Mouse (Mus musculus) forebrain, embryonic 10.5 days (tissue): ENCODE data around the gene Mllt3. TPM values are rescaled to one million over a fixed set of nuclear protein-coding genes. Genes with fewer than 3 reads are reported as not detected.

ENCODE experiments used
- DNase-seq: peaks from one replicate; pipeline ENCODE4 v3.0.0-alpha.2; 2017; ENCODE audit warnings: low spot score; ENCODE audit errors: extremely low spot score
- H3K27ac ChIP-seq: fragments of 300-500 bp; sonication (generic); 2 replicates; pipeline ENCODE4 v1.5.1; 2016; ENCODE audit warnings: mild to moderate bottlenecking
- H3K27me3 ChIP-seq: fragments of 300-500 bp; sonication (generic); 2 replicates; pipeline ENCODE4 v1.6.1; 2016; ENCODE audit warnings: mild to moderate bottlenecking; ENCODE audit not compliant: poor library complexity, severe bottlenecking
- H3K36me3 ChIP-seq: fragments of 300-500 bp; sonication (generic); replicated peaks from 2 replicates; pipeline ENCODE4 v1.6.1; 2016; ENCODE audit warnings: mild to moderate bottlenecking, moderate library complexity
- H3K4me1 ChIP-seq: fragments of 300-500 bp; sonication (generic); 2 replicates; pipeline ENCODE4 v1.6.1; 2016
- H3K4me3 ChIP-seq: fragments of 300-500 bp; sonication (generic); 2 replicates; pipeline ENCODE4 v1.5.1; 2016; ENCODE audit warnings: mild to moderate bottlenecking, moderate library complexity
- H3K9me3 ChIP-seq: fragments of 300-500 bp; sonication (generic); 2 replicates; pipeline ENCODE4 v1.6.1; 2016; ENCODE audit warnings: mild to moderate bottlenecking, moderate library complexity
- WGBS: fragments of 180-500 bp; shearing (Covaris S2); methylation state at CpG from one replicate; pipeline ENCODE4 v1.1.7; 2016; 5-methylcytosine and 5-hydroxymethylcytosine counted together
- polyA plus RNA-seq: library from polyadenylated mRNA; unstranded; fragments of >200 nt; fragmentation: Nextera tagmentation; extraction: Ambion mirVana; gene quantifications from 2 replicates; pipeline ENCODE4 v1.2.1, GENCODE M21; 2016

Mllt3 gene
- polyA plus RNA-seq: 51.8 and 55.6 TPM in 2 replicates

DNA sequence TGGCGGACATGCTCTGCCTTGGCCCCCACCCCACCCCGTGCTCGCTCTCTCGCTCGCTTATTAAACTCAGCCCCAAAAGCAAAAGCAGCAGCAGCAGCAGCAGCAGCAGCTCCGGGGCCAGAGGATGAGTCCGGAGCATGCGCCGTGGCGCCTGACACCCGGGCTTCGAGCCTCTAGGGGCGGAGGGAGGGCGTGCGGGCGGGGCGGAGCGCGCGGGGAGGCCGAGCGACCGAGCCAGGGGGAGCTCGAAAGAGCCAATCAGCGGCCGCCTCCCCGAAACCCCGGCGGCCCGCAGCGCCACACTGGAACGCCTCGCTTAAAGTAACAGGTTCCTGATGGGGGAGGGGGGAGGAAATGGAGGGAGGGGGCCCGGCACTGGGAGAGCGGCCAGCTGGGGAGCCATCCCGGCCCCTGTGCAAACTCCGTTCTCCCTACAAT, at the start of gene Mllt3:
TSS of gene Mllt3 (minus strand) at position 149 of the 438 bp plus-strand sequence.
- peaks cover 15% of the 10 kb centered on the region for H3K27me3 ChIP-seq
- H3K4me1 ChIP-seq: peaks cover 50% of the 10 kb centered on the region
- peak within 1 kb of the TSS; percentile 94 for H3K4me3 ChIP-seq
- WGBS: 0% methylated on average over 37 of the region's 37 CpGs
- DNase-seq: peak; percentile 97
- H3K9me3 ChIP-seq: no peaks in the 10 kb centered on the region
- peak within 1 kb of the TSS; percentile 98 for H3K27ac ChIP-seq
- H3K36me3 ChIP-seq: peaks cover 10% of the 10 kb centered on the region

DNA sequence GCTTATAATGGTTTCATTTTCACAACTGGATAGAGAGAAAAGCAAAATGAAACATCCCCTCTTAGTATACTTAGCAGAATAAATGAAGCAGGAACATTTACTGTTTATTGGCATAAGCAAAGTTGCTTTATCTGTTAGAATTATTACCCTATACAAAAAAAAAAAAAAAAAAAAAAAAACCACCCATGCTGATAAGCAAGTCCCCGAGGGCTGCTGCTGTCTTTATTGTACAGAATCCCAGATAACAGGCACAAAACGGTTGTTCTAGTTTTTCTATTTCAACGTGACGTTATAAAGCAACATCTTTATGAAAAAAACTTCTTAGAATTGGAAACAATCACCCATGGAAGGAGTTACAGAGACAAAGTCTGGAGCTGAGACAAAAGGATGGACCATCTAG, 49.2 kb upstream of the Mllt3 start:
- no peak overlapping the region for H3K4me3 ChIP-seq
- H3K4me1 ChIP-seq: no peaks in the 10 kb centered on the region
- no peaks in the 10 kb centered on the region for H3K36me3 ChIP-seq
- WGBS: 93% methylated on average over 4 of the region's 4 CpGs
- H3K9me3 ChIP-seq: no peaks in the 10 kb centered on the region
- no peak for DNase-seq
- no peak overlapping the region for H3K27ac ChIP-seq
- H3K27me3 ChIP-seq: no peaks in the 10 kb centered on the region

DNA sequence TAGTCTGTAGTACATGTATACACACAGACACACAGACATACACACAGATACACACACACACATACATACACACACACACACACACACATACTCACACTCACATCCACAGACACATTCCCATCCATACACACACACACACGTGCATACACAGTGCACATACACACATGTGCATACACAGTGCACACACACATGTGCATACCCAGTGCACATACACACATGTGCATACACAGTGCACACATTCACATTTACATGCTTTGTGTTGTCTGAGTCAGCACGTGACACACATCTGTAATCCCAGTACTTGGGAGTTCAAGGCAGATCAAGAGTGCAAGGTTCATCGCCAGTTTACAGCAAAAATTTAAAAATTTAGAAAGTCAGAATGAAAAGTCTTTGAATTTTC, 48.7 kb upstream of the Mllt3 start:
- no peaks in the 10 kb centered on the region for H3K9me3 ChIP-seq
- H3K27ac ChIP-seq: no peak overlapping the region
- no peak for DNase-seq
- 91% methylated on average over 3 of the region's 3 CpGs for WGBS
- no peaks in the 10 kb centered on the region for H3K27me3 ChIP-seq
- H3K36me3 ChIP-seq: no peaks in the 10 kb centered on the region
- 0 out of 2 replicates have a peak, but pooled peaks cover under 1% of the 10 kb centered on the region for H3K4me1 ChIP-seq
- H3K4me3 ChIP-seq: no peak overlapping the region

DNA sequence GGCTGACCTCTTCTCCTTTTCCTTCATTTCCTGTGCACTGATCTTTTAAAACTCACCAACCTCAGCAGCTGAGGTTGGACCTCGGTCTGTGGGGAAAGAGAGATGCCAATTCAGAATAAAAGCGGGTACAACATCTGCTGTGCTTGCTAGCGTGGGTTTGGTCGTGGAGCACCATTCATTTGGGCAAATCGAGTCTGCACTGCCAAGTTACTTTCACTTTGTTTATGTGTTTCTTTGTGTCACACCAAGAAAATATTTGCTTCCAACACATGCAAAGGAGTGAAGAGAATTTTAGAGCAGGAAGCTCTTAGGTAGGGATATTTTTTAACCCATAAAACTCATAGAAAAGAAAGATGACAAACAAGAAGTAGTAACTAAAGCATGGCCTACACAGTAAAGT, 48.3 kb upstream of the Mllt3 start:
- Histone ChIP-seq H3K36me3 (no peaks in the 10 kb centered on the region), H3K27ac (no peak overlapping the region), H3K9me3 (no peaks in the 10 kb centered on the region), H3K4me3 (no peak overlapping the region), H3K27me3 (no peaks in the 10 kb centered on the region), H3K4me1 (0 out of 2 replicates have a peak, but pooled peaks cover 2% of the 10 kb centered on the region)
- DNase-seq: no peak
- WGBS: 85% methylated on average over 5 of the region's 5 CpGs

DNA sequence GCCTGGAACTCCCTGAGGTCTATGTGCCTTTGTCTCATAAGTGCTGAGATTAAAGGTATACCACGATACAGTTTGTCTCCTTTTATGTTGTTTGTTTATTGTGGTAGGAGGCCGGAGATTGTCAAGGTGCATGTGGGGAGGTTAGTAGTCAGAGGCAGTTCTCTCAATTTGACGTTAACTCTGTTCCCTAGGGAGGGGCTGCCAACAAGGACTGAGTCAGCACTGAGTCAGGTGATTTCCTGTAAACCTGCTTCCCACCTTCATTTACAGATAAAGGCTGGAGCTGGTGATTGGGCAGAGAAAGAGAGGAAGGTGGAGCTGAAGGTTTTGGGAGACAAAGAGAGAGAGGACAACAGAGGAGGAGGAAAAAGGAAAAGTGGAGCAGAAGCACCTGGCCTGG, 45.8 kb upstream of the Mllt3 start:
- no peak for DNase-seq
- no peaks in the 10 kb centered on the region for H3K36me3 ChIP-seq
- 0 out of 2 replicates have a peak, but pooled peaks cover 2% of the 10 kb centered on the region for H3K4me1 ChIP-seq
- H3K27ac ChIP-seq: no peak overlapping the region
- H3K9me3 ChIP-seq: no peaks in the 10 kb centered on the region
- no peaks in the 10 kb centered on the region for H3K27me3 ChIP-seq
- H3K4me3 ChIP-seq: no peak overlapping the region
- 73% methylated on average over 3 of the region's 3 CpGs for WGBS

DNA sequence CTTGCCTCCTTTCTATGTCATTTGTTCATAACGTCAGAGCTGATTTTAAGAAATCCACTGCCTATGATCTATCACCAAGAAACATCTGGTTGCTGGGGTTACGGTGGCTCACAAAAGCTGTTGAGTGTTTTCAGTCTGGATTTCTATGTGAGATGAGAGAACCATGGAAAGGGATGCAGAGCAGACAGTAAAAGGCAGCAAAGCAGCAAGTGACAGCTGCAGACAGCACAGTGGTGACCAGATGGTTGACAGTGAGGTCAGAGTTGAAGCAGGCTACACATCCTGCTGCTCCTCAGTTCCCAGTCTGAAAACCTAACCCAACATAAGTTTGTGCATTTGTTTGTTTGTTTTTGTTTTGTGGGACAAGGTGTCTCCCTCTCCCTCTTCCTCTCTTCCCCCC, 42.2 kb upstream of the Mllt3 start:
- DNase-seq: no peak
- Histone ChIP-seq H3K27ac (no peak overlapping the region), H3K4me3 (no peak overlapping the region), H3K9me3 (no peaks in the 10 kb centered on the region), H3K27me3 (no peaks in the 10 kb centered on the region), H3K4me1 (0 out of 2 replicates have a peak, but pooled peaks cover 2% of the 10 kb centered on the region), H3K36me3 (no peaks in the 10 kb centered on the region)
- WGBS: 94% methylated on average over 2 of the region's 2 CpGs

DNA sequence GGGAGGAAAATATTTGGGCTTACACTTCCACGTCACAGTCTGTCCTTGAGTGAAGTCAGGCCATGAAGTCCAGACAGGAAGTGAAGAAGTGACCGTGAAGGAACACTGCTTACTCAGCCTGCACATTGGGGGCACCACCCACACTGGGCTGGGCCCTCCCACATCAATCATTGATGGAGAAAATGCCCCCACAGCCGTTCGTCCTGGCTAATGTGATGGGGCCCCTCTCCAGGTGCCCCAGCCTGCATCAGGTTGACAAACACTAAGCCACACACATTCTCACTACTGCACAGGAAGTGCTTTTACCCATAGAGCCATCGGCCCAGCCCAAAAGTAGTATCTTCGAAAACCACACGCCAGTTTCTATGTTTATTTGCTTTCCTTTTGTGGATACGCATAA, 13.1 kb upstream of the Mllt3 start:
- WGBS: 81% methylated on average over 8 of the region's 8 CpGs
- H3K27me3 ChIP-seq: no peaks in the 10 kb centered on the region

DNA sequence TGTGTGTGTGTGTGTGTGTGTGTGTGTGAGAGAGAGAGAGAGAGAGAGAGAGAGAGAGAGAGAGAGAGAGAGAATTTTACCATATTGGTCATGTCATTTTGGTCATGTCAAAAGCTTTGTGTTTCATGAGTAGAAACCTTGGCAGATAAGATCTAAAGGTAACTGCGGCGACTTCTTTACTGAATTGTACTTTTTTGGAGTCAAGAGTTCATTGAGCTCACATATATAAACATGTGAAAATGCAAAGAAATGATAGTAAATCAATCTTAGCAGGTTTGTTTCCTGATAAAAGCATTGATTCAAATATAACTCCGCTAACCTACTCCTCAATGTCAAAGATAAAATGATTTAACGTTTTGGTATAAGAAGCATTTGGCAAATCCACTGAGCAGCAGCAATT, 12.0 kb upstream of the Mllt3 start:
- no peak for DNase-seq
- 92% methylated on average over 4 of the region's 4 CpGs for WGBS
- no peak overlapping the region for H3K27ac ChIP-seq

More for the DNA sequence above, 13.1 kb upstream of the Mllt3 start:
- Histone ChIP-seq H3K4me1 (no peaks in the 10 kb centered on the region), H3K4me3 (no peak overlapping the region), H3K9me3 (no peaks in the 10 kb centered on the region), H3K27ac (no peak overlapping the region), H3K36me3 (no peaks in the 10 kb centered on the region)
- DNase-seq: no peak

DNA sequence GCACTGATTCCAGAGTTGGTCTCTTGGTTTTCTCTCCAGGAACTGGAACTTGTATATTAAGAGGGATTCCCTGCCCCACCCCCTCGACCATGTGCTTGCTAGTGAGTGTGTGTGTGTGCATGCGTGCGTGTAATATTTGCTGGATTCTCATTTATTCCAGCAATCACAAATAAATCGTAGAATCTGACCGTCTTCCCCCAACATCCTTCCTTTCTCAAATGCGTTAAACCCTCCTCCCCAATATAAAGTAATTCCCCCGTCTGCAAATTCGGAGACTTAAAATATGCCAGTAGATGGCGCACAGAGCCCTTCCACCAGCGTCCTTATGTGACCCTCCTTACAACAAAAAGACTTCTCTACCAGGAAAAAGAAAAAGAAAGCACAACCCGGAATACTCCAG, 2.2 kb upstream of the Mllt3 start:
- H3K4me1 ChIP-seq: peaks cover 35% of the 10 kb centered on the region
- WGBS: under 1% methylated on average over 11 of the region's 11 CpGs
- DNase-seq: peak; percentile 62
- peaks cover 15% of the 10 kb centered on the region for H3K27me3 ChIP-seq
- H3K4me3 ChIP-seq: peak overlapping the region; percentile 94
- no peak overlapping the region for H3K27ac ChIP-seq
- no peaks in the 10 kb centered on the region for H3K9me3 ChIP-seq
- no peaks in the 10 kb centered on the region for H3K36me3 ChIP-seq

More for the DNA sequence above, 12.0 kb upstream of the Mllt3 start:
- H3K36me3 ChIP-seq: no peaks in the 10 kb centered on the region
- H3K4me1 ChIP-seq: no peaks in the 10 kb centered on the region
- H3K9me3 ChIP-seq: no peaks in the 10 kb centered on the region
- no peaks in the 10 kb centered on the region for H3K27me3 ChIP-seq
- H3K4me3 ChIP-seq: no peak overlapping the region

DNA sequence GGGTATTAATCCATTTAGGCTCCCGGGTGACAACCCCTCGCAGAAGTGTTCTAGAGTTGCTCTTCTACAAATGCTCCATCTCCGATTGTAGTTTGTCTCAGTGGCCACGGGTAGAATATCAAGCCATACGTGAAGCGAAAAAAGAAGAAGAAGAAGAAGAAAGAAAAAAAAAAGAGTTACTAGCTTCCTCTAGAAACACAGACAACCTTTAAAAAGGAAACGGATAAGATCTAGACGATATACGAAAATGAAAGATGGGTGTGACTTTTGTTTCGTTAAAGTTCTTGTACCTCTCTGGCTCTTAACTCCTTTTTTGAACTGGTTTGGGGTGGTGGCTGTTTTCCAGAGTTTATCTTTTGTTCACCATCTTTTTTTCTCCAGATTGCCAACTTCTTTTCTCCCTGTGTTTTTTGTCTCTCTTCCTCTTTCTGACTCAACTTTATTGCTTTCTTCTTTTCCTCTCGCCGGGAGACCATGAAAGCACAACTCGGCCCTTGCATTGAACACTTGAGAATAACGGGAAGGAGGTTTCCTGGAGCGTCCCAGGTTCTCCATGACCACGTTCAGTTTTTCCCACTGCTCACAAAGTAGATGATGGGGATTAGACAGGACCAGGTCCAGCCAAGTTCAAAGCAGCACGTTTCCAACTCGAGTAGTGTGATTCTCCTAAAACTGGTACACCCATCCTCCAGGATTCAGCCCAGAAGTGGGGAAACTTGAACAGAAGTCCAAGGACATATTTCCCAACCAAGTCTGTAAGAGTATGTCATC, 1.4 kb upstream of the Mllt3 start:
- Histone ChIP-seq H3K27me3 (peaks cover 15% of the 10 kb centered on the region), H3K36me3 (peaks cover 5% of the 10 kb centered on the region), H3K27ac (peak overlapping the region; percentile 98), H3K9me3 (no peaks in the 10 kb centered on the region), H3K4me1 (peaks cover 43% of the 10 kb centered on the region), H3K4me3 (peak overlapping the region; percentile 94)
- DNase-seq: peak; percentile 31
- 2% methylated on average over 18 of the region's 18 CpGs for WGBS

DNA sequence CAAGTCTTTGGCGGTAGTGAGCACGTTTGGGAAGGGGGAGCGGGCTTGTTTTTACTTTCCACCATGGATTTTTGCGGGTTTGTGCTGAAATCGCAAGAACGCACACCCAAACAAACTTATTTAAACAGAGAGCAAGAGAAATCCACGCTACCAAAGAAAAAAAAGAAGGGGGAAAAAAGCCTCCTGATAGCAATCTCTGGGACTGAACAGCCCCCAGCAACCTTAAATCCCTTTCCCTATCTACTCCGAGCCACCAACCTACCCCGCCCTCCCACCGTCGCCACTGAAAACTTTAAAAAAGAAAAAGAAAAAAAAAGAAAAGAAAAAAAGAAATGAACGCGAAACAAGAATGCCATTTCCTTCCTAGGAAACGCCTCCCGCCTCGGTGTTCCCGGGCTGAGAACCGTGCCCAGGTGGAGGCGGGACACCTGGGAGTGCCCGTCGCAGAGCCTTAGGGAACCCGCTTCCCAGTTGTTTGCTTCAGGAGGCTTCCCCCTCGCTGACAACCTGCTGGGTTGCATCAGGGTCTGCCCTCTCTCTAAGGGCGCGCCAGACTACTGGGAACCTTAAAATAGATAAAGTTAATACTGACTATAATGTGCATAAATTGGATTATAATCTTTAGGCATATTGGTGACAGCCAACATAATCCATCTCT, 694 bp upstream of the Mllt3 start:
- peak; percentile 40 for DNase-seq
- no peaks in the 10 kb centered on the region for H3K9me3 ChIP-seq
- WGBS: under 1% methylated on average over 25 of the region's 25 CpGs
- H3K4me3 ChIP-seq: peak overlapping the region; percentile 94
- peaks cover 10% of the 10 kb centered on the region for H3K36me3 ChIP-seq
- H3K27me3 ChIP-seq: peaks cover 15% of the 10 kb centered on the region
- peak overlapping the region; percentile 98 for H3K27ac ChIP-seq
- peaks cover 50% of the 10 kb centered on the region for H3K4me1 ChIP-seq

DNA sequence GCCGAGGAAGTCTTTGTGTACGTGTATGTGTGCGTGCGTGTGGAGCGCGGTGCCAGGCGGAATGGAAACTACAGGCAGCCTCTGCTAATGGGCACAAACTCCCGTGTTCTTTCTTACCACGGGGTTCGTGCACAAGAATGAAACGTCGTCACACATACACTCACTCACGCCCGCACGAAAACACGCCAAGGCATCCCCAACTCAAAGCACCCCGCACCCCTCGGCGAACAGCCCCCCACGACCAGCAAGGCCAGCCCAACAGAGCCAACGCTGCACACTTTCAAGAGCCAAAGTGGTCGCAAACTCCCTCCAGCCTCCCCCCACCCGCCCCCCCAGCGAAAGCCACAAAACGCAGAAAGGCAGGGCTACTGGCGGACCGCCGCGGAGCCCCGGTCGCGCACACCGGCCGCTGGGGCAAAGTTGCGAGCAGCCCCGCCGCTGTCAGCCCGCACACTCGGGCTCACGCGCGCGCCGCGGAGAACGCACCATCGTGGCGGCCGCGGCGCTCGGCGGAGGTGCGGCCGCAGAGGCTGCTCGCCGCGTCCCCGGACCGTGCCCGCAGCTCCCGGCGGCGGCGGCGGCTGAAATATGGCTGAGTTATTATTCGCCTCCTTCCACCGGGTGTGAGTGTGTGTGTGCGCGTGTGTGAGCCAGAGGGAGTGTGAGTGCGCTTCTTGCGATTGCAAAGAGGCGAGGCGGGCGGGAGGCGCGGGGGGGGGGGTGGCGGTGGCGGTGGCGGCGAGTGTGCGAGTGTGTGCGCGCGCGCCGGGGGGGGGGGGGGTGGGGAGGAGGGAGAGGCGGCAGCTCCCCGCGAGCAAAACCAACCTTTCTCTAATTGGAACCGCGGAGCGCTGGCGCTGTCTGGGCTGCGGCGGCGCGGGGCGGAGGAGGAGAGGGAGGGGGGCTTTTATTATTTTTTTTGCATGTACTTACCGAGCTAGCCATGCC, 739 bp downstream of the Mllt3 start:
- Histone ChIP-seq H3K4me1 (peaks cover 50% of the 10 kb centered on the region), H3K36me3 (peaks cover 18% of the 10 kb centered on the region), H3K9me3 (no peaks in the 10 kb centered on the region), H3K27ac (peak overlapping the region; percentile 98), H3K4me3 (peak overlapping the region; percentile 94), H3K27me3 (peaks cover 15% of the 10 kb centered on the region)
- under 1% methylated on average over 80 of the region's 100 CpGs for WGBS
- peak; percentile 75 for DNase-seq
